Mouse (Mus musculus) erythroblast, adult 5-6 weeks (primary cell): ENCODE data around the gene Thrsp. TPM values are rescaled to one million over a fixed set of nuclear protein-coding genes. Genes with fewer than 3 reads are reported as not detected.
"Not testable (repeated sequence)": the region's sequence is repeated elsewhere in the genome, so short reads cannot be mapped to it uniquely, and the experiment has no call there.

Experiments used
- ATAC-seq: replicated peaks from 2 replicates; pipeline ENCODE4 v1.8.0; 2016; ENCODE audit warnings: moderate number of reproducible peaks, mild to moderate bottlenecking, moderate TSS enrichment, inconsistent platforms; ENCODE audit not compliant: poor library complexity, low FRiP score, severe bottlenecking
- total RNA-seq, 2 experiments: library from RNA; stranded (forward) in 1 of 2; stranded (reverse) in 1 of 2; fragments of 150-400 nt in 1 of 2; fragments of 200-764, 138-1000 nt in 1 of 2; gene quantifications; 2 replicates each; pipeline versions ENCODE4 v1.2.3 to v1.2.4; 2015 to 2017; ENCODE audit warnings: low replicate concordance in 2 of 2

Gene Thrsp
- total RNA-seq (2015; ENCODE audit: low replicate concordance) (not detected in 2 replicates), total RNA-seq (2017; ENCODE audit: low replicate concordance) (not detected in 2 replicates)

GRCm38 (mm10) chr7:97416906-97417777, at the start of gene Thrsp:
Gene Thrsp, minus strand, starts transcription at chr7:97417730.
- no peak for ATAC-seq

- ATAC-seq, result no peak
Observed at GRCm38 (mm10) chr7:97455577-97455976, 38.0 kb upstream of the Thrsp start.

DNA sequence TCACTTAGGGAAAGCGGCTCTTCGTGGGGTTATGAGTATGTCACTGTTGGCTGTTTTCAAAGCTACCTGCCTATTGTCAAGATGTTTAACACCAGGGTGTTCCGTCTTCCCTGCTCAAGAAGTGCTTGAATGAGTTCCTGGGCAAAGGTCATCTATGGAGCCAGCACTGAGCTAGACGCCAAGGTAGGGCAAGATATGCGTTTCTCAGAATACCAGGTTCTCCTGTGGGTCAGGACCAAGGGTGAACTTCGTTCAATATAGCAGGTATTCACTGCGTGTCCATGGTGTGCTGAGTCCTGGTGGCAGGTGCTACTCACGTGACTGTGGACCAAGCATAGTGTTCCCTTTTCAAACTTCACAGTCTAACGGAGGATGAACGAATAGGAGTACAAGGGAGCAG, 37.3 kb upstream of the Thrsp start:
- ATAC-seq, result no peak

DNA sequence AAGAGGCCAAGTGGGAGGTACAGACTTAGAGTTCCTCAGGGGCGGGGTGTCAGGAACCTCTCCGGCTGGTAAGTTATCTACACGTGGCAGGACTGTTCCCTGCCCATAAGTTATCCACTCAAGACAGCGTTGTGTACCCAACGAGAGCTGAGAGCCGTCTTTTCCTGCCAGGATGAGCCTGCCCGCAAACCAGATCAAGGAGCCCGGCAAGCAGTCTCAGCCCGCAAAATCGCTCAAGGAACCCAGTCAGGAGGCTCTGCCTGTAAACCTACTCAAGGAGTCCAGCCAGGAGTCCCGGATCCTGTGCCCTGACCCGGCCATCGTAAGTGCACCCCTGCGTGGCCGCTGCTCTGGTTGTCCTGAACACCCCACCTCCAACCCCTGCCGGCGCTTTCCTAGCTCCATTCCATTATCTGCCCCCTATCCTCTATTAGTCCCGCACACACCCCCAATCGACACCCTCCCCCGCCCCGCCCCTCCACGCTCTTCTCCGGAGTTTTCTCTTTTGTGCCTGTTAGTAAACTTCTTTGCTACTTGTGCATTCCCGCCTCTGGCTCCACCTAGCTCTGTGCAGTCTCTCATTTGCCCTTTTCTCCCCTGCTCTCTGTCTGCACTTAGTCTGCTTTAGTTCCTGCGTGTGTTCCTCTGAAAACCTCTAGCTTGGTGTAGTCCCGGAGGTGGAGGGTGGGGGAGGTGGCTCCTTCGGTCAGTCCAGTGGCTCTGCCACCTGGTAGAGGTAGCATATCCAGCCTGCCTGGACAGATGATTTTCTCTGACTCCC, 35.8 kb upstream of the Thrsp start:
- ATAC-seq, result peak; percentile 93

DNA sequence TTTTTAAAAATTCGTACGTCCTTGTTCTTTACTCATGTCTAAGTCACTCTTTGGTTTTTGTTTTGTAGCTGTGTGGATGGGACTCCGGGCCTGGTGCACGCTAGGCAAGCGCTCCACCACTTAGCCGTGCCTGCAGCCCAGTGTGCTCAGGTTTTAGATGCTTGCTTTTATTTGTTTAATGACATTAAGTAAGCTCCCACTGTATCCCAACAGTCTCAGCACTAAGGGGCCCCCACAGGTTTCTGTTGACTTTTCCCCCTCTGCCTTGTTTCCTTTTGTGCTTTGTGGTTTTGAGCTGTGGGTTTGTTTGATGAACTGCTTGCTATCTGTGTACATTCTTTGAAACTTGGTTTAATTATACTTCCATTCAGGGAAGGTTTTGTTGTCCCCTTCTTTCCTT, 34.7 kb upstream of the Thrsp start:
- ATAC-seq, result no peak

- not testable (repeated sequence) for ATAC-seq
Observed at GRCm38 (mm10) chr7:97451023-97451422, 33.5 kb upstream of the Thrsp start, which contains the start of gene Kctd14. Gene Kctd14, plus strand, starts transcription at chr7:97451323.

DNA sequence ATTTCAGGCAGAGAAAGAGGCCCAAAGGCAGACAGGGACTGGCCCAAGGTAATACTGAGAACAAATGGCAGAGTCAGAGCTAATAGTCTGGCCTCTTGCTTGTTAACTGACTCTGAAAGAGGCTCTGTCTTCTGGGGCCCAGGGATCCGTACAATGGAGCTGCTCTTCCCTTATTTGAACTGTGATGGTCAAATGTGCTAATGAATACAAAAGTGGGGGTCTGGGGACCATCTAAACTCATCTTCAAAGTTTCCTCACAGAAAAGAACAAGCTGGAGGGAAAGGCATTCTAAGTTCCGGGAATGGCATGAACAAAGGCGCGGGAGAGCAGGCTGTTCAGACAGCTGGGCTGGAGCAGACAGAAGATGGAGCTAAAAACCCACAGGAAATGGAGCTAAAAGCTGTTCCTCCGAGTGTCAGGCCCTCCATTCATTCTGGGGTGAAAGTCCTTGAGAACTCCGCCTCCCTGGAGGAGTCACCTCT, 29.6 kb upstream of the Thrsp start:
- ATAC-seq, result no peak

DNA sequence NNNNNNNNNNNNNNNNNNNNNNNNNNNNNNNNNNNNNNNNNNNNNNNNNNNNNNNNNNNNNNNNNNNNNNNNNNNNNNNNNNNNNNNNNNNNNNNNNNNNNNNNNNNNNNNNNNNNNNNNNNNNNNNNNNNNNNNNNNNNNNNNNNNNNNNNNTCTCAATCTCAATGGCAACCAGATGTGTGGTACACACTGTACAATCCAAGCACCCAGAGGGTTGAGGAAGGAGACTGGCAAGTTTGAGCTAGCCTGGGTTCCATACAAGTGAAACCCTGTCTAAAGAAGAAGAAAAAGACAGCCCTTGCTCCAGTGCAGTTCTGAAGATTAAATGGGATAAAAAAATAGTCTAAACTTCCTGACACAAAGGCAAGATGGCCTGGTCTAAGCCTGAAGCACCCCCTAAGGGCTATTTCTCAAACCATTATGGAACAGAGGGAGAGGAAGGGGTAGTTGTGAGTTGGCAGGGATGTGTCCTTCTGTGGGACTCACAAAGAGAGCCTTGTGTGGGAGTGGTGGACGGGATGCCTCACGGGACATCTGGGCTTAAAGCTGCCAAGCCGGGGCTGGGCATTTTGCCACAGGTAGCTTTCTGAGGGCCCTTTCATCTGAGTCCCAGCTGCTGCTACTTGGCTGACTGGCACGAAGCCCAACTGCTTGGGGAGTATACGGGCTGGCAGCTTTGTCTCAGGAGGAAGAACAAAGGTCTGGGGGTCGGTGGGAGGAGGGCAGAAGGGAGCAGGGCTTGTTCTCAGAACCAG, 28.8 kb upstream of the Thrsp start:
- ATAC-seq, result no peak

DNA sequence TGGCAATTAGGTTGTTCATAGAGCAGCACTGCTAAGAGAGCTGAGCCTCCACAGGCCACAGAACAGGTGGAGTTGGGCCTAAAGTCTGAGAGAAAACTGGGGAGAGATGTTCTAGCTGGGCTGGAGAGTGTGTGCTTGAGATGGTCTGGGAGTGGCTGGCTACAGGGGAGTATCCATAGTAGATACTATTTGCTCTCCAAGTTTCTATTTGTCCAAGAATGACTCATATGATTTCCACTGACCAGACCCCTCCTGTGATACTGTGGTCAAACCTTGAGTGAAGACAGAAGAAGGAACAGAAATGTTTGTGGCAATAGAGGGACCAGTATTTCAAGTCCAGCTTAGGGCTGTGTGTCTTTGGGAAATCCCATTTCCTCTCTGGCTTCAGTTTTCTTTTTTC, 21.5 kb upstream of the Thrsp start:
- no peak for ATAC-seq

GRCm38 (mm10) chr7:97434517-97434916, 17.0 kb upstream of the Thrsp start:
- no peak for ATAC-seq

GRCm38 (mm10) chr7:97433517-97433916, 16.0 kb upstream of the Thrsp start:
- not testable (repeated sequence) for ATAC-seq

- ATAC-seq, result no peak
Observed at GRCm38 (mm10) chr7:97429705-97430104, 12.2 kb upstream of the Thrsp start.

DNA sequence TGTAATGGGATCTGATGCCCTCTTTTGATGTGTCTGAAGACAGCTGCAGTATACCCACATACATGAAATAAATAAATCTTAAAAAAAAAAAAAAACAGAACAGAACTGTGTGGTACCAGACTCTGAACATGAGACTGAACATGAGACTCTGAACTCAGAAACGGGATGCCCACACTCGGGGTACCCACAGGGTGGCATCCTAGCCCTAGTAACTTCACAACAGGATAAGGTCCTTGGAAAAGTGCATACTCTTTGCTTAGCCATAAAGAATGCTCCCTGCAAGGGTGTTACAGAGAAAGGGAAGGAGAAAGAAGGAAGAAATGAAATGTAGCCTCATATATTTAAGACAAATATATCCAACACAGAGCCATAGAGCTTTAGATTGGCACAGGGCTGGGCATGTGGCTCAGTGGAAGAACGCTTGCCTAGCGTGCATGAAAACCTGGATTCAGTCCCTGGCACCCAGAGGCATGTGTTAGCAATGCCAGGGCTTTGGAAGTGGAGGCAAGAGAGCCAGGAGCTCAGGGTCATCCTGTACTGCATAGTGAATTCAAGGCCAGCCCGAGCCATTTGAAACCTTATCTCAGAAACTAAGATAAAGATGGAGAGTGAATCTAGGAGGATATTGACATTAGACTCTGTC, 10.4 kb upstream of the Thrsp start:
- ATAC-seq, result no peak

GRCm38 (mm10) chr7:97427296-97427695, 9.8 kb upstream of the Thrsp start:
- no peak for ATAC-seq

- ATAC-seq, result no peak; the same call in 1 of the 2 replicates
Observed at GRCm38 (mm10) chr7:97426566-97426965, 9.0 kb upstream of the Thrsp start.

DNA sequence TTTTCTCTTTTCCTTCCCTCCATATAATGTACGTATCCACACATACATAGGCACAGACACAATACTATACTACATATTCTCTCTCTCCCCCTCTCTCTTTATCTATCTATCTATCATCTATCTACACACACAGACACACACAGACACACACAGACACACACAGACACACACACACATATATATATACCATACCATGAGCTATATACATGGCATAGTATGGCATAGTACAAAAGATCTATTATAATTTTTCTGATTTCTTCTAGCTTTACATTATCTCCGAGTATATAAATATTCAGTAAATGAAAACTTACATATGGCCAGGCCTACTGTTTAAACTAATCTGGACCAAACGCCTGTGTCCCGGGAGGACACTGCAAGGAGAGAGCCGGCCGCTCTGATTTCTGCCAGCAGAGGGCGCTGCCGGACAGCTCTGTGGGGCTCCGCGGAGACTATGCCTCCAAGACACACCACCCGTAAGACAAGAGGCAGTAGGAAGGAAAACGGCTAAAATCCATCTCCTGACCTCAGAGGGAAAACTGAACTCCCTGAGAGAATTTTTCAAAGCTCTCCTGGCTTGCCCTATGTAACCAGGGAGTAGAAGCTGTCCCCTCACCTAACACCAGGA, 7.2 kb upstream of the Thrsp start:
- peak; percentile 93 for ATAC-seq

GRCm38 (mm10) chr7:97423754-97424153, 6.2 kb upstream of the Thrsp start:
- ATAC-seq, result no peak

DNA sequence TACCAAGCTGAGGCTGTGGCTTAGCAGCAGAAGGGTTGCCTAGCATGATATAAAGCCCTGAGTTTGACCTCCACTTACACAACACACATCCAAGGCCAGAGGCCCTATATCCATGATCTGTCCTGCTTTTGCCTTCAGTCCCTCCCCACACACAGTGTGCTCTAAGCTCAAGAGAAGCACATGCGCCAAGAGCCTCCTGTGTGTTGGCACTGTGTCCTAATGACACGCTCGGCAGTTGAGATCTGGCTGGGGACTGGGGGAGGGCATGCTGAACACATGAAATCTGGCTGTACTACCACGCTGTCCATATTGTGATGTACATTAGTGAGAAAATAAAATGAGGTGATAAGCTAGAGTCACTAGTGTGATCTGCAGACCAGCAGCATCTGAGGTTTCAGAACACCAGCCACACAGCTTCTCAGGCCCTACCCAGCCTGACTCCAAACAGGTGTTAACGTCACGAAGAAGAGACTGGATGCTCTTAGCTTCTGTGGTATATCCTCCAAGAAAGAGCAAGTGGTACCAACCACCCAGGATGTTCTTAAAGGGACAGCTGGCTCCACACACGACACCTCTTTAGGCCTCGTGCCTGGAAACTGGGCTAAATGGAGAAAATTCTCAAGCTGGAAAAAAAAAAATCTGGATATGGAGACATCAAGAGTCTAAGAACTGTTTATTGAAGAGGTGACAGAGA, 3.6 kb upstream of the Thrsp start:
- ATAC-seq, result no peak
